Comparison of ENCODE assay signal across 8 mouse cellular contexts in genomic region chr8:118979800-118980199, GRCm38 (mm10).
DNase-seq lines count a peak whose midpoint lies in the region; ATAC-seq and TF ChIP-seq lines count a peak whose summit lies in the region.

No protein-coding gene starts in this region.

- intact Hi-C loops in gastrocnemius, adult 2 months (cut with DNase I) = no loop called here
- intact Hi-C loops in gastrocnemius, postnatal 36 days (cut with DNase I) = no loop called here

- no peak overlapping the region for H3K4me2 ChIP-seq in liver, embryonic 14.5 days (ENCODE audit: low read depth)
- no peak overlapping the region for H3K4me2 ChIP-seq in liver, embryonic 12.5 days

- no peak for ATAC-seq in liver, embryonic 14.5 days (ENCODE audit: insufficient read depth)
- ATAC-seq in liver, embryonic 12.5 days = no peak
- no peak for ATAC-seq in megakaryocyte progenitor cell, adult 5-6 weeks (replicated peaks; ENCODE audit: poor library complexity)

- H3K4me3 ChIP-seq in gastrocnemius, adult 2 months = no peak overlapping the region
- H3K4me3 ChIP-seq in liver, embryonic 14.5 days (ENCODE audit: insufficient read depth in 1 of 2, low read depth in 2 of 2, low read length in 2 of 2) = no peak overlapping the region
- no peak overlapping the region for H3K4me3 ChIP-seq in liver, embryonic 12.5 days
- no peak overlapping the region for H3K4me3 ChIP-seq in embryonic fibroblast, embryonic 13.5 days (ENCODE audit: insufficient read depth, low read length)

- H3K4me1 ChIP-seq in liver, embryonic 14.5 days (replicated peaks; ENCODE audit: control insufficient read depth in 2 of 2, insufficient read depth in 2 of 2, low read length in 1 of 2) = no peaks in the 10 kb centered on the region
- H3K4me1 ChIP-seq in liver, embryonic 12.5 days = no peaks in the 10 kb centered on the region
- no peaks in the 10 kb centered on the region for H3K4me1 ChIP-seq in embryonic fibroblast, embryonic 13.5 days (ENCODE audit: control insufficient read depth, insufficient read depth, low read length)

- H3K27ac ChIP-seq in gastrocnemius, adult 2 months = no peak overlapping the region
- H3K27ac ChIP-seq in liver, embryonic 14.5 days = no peak overlapping the region
- H3K27ac ChIP-seq in liver, embryonic 12.5 days = no peak overlapping the region
- H3K27ac ChIP-seq in embryonic fibroblast, embryonic 13.5 days (ENCODE audit: insufficient read depth, low read length) = no peak overlapping the region

- 21% methylated on average over 5 of the region's 5 CpGs for WGBS in liver, embryonic 14.5 days (ENCODE audit: insufficient replicate concordance)
- WGBS in liver, embryonic 12.5 days (ENCODE audit: insufficient replicate concordance) = 18% methylated on average over 5 of the region's 5 CpGs

- no peak for TF ChIP-seq POLR2A in embryonic fibroblast, embryonic 13.5 days (IDR thresholded peaks at IDR 0.05; ENCODE audit: low read depth, low read length)

- H3K36me3 ChIP-seq in liver, embryonic 14.5 days (replicated peaks; ENCODE audit: control insufficient read depth, insufficient read depth, low read depth) = no peaks in the 10 kb centered on the region
- no peaks in the 10 kb centered on the region for H3K36me3 ChIP-seq in liver, embryonic 12.5 days

- TF ChIP-seq CTCF in gastrocnemius, adult 2 months (IDR thresholded peaks at IDR 0.05) = peak; percentile 72
- TF ChIP-seq CTCF in liver, embryonic 14.5 days (IDR thresholded peaks at IDR 0.05; ENCODE audit: low read depth) = peak; percentile 53
- TF ChIP-seq CTCF in embryonic fibroblast, embryonic 13.5 days (IDR thresholded peaks at IDR 0.05; ENCODE audit: borderline replicate concordance, insufficient read depth, low read length) = peak; percentile 21; the same call in 1 of the 2 replicates

- no peak overlapping the region for H3K9ac ChIP-seq in liver, embryonic 14.5 days (replicated peaks)
- no peak overlapping the region for H3K9ac ChIP-seq in liver, embryonic 12.5 days

- no peaks in the 10 kb centered on the region for H3K27me3 ChIP-seq in liver, embryonic 14.5 days (ENCODE audit: control insufficient read depth, insufficient read depth, low read length)
- no peaks in the 10 kb centered on the region for H3K27me3 ChIP-seq in liver, embryonic 12.5 days (replicated peaks)

- no peak for TF ChIP-seq EP300 in liver, embryonic 14.5 days (IDR thresholded peaks at IDR 0.05; ENCODE audit: low read depth)

- DNase-seq in gastrocnemius, adult 2 months = peak; percentile 35
- DNase-seq in gastrocnemius, postnatal 36 days = no peak
- DNase-seq in liver, embryonic 14.5 days (ENCODE audit: low read depth in 3 of 3, low spot score in 3 of 3) = no peak
- DNase-seq in adrenal gland, postnatal 36 days = peak; percentile 11 to 28
- DNase-seq in spleen, postnatal 4 days (ENCODE audit: low spot score in 2 of 2) = no peak

- no peaks in the 10 kb centered on the region for H3K9me3 ChIP-seq in liver, embryonic 14.5 days (ENCODE audit: control insufficient read depth, low read length)
- peaks cover 13% of the 10 kb centered on the region for H3K9me3 ChIP-seq in liver, embryonic 12.5 days (replicated peaks)

Comparison
In these comparisons a context has a peak if more than half of its experiments do, and no peak if none do; other contexts are left out.
1. DNase-seq: peak in gastrocnemius, adult 2 months (single experiment) and adrenal gland, postnatal 36 days (2 of 2); none in gastrocnemius, postnatal 36 days (0 of 2), liver, embryonic 14.5 days (0 of 3) and spleen, postnatal 4 days (0 of 2).
2. CTCF ChIP-seq: peak in every context shown above with its lines; median percentile 72 in gastrocnemius, adult 2 months; 53 in liver, embryonic 14.5 days; 21 in embryonic fibroblast, embryonic 13.5 days.